Mouse (Mus musculus) limb, embryonic 14.5 days (tissue): ENCODE measurements around the gene Tubb4a. TPM values are rescaled to one million over a fixed set of nuclear protein-coding genes. Genes with fewer than 3 reads are reported as not detected.

ENCODE experiments used
- ATAC-seq: fragments of 200-750 bp; cut with Nextera tagmentation; 2 replicates; pipeline ENCODE4 v1.8.0; 2017; ENCODE audit warnings: low read depth, moderate number of reproducible peaks, moderate TSS enrichment; ENCODE audit not compliant: low FRiP score
- DNase-seq: peaks from one replicate; pipeline ENCODE4 v3.0.0-alpha.2; 2015; ENCODE audit warnings: low spot score
- H3K27ac ChIP-seq: fragments of 300-500 bp; sonication (generic); replicated peaks from 2 replicates; pipeline ENCODE4 v1.5.1; 2014; ENCODE audit warnings: low read depth, mild to moderate bottlenecking, low read length, moderate library complexity, mixed read lengths
- H3K27me3 ChIP-seq: fragments of 300-500 bp; sonication (generic); 2 replicates; pipeline ENCODE4 v1.6.1; 2014; ENCODE audit warnings: low read length, mixed read lengths; ENCODE audit not compliant: control insufficient read depth, insufficient read depth
- H3K36me3 ChIP-seq: fragments of 300-500 bp; sonication (generic); 2 replicates; pipeline ENCODE4 v1.6.1; 2014; ENCODE audit warnings: mild to moderate bottlenecking, low read length, moderate library complexity, mixed read lengths; ENCODE audit not compliant: control insufficient read depth, insufficient read depth
- H3K4me1 ChIP-seq: fragments of 300-500 bp; sonication (generic); 2 replicates; pipeline ENCODE4 v1.6.1; 2014; ENCODE audit warnings: antibody characterized with exemption, low read length, mixed read lengths; ENCODE audit not compliant: control insufficient read depth, insufficient read depth
- H3K4me2 ChIP-seq: fragments of 300-500 bp; sonication (generic); replicated peaks from 2 replicates; pipeline ENCODE4 v1.6.1; 2014; ENCODE audit warnings: low read depth, mild to moderate bottlenecking, low read length, moderate library complexity; ENCODE audit not compliant: severe bottlenecking
- H3K4me3 ChIP-seq: fragments of 300-500 bp; sonication (generic); replicated peaks from 2 replicates; pipeline ENCODE4 v1.5.1; 2014; ENCODE audit warnings: low read length
- H3K9ac ChIP-seq: fragments of 300-500 bp; sonication (generic); 2 replicates; pipeline ENCODE4 v1.6.1; 2014; ENCODE audit warnings: mild to moderate bottlenecking, low read depth, low read length, moderate library complexity; ENCODE audit not compliant: severe bottlenecking
- H3K9me3 ChIP-seq: fragments of 300-500 bp; sonication (generic); 2 replicates; pipeline ENCODE4 v1.6.1; 2016; ENCODE audit warnings: low read length; ENCODE audit not compliant: control insufficient read depth
- POLR2A ChIP-seq: fragments of 200-500 bp; IDR thresholded peaks from 2 replicates; pipeline ENCODE4 v1.8.0; 2012; ENCODE audit warnings: inconsistent platforms, mild to moderate bottlenecking, moderate library complexity, borderline replicate concordance; ENCODE audit not compliant: insufficient read depth, insufficient read length; ENCODE audit errors: extremely low read depth
- WGBS: fragments of 180-500 bp; shearing (Covaris S2); extraction: QIAGEN DNeasy Blood & Tissue Kit; methylation state at CpG from one replicate; pipeline ENCODE4 v1.1.7; 2014; 5-methylcytosine and 5-hydroxymethylcytosine counted together
- polyA plus RNA-seq, 2 experiments: library from polyadenylated mRNA; depleted of rRNA in 1 of 2; stranded (reverse) in 1 of 2; unstranded in 1 of 2; fragments of >200 nt; fragmentation: Nextera tagmentation in 1 of 2; extraction: Ambion mirVana in 1 of 2; gene quantifications; 2 replicates each; pipeline versions ENCODE4 v1.2.1 to v1.2.3; 2012 to 2014

The Tubb4a gene
- polyA plus RNA-seq, 2 experiments = 8.8 to 10.3 TPM

DNA sequence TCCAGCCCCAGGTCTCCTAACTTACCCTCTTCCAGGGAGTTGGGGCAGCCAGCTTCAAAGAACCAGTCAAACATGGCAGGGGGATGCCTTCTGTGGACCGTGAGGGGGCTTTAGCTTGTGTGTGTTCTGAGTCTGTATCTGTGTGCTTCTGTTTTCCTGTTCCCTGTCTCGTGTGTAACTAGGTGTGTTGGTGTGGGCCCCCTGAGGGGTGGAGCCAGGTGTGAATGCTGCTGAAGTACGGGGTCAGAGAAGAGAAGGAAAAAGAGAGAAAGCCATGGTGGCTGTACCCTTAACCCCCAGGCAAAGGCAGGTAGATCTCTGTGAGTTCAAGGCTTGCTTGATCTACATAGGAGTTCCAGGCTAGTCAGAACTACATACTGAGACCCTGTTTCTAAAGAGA lies 10.7 kb downstream of the Tubb4a start:
- no peak for ATAC-seq
- 36% methylated on average over 3 of the region's 3 CpGs for WGBS
- no peak for TF ChIP-seq POLR2A

DNA sequence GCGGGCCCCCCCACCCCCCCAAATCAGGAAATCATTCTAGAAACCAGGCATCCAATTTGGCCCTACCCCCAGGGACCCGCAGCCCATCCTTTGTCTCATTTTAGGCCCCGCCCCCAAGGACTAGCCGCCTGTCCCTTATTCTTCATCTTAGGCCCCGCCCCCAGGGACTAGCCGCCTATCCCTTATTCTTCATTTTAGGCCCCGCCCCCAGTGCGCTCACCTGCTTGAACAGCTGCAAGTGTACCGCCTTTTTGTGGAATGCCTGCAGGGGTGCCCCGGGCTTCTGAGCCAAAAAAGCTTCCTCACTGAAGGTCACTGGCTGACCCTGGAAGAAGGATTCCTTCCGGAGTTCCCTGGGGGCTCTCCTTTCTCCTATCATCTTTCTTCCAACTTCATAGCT lies 16.9 kb downstream of the Tubb4a start:
- no peaks in the 10 kb centered on the region for H3K4me1 ChIP-seq
- H3K27me3 ChIP-seq = 0 out of 2 replicates have a peak, but pooled peaks cover 4% of the 10 kb centered on the region
- TF ChIP-seq POLR2A = no peak
- no peak overlapping the region for H3K27ac ChIP-seq
- no peaks in the 10 kb centered on the region for H3K36me3 ChIP-seq
- no peak overlapping the region for H3K4me2 ChIP-seq
- DNase-seq = no peak
- H3K9ac ChIP-seq = no peak overlapping the region
- H3K9me3 ChIP-seq = no peaks in the 10 kb centered on the region
- no peak overlapping the region for H3K4me3 ChIP-seq
- ATAC-seq = no peak
- 7% methylated on average over 11 of the region's 11 CpGs for WGBS

More for the DNA sequence above, 10.7 kb downstream of the Tubb4a start:
- Histone ChIP-seq H3K36me3 (peaks cover 3% of the 10 kb centered on the region; the same call in 1 of the 2 replicates), H3K9me3 (no peaks in the 10 kb centered on the region), H3K9ac (no peak overlapping the region), H3K27ac (no peak overlapping the region), H3K27me3 (no peaks in the 10 kb centered on the region), H3K4me1 (no peaks in the 10 kb centered on the region), H3K4me2 (no peak overlapping the region), H3K4me3 (no peak overlapping the region)
- DNase-seq = no peak

- Histone ChIP-seq H3K36me3 (no peaks in the 10 kb centered on the region), H3K4me3 (no peak overlapping the region), H3K27me3 (peaks cover 4% of the 10 kb centered on the region; the same call in 1 of the 2 replicates), H3K4me2 (no peak overlapping the region), H3K27ac (no peak overlapping the region), H3K9me3 (no peaks in the 10 kb centered on the region), H3K4me1 (no peaks in the 10 kb centered on the region), H3K9ac (no peak overlapping the region)
- ATAC-seq (no peak), DNase-seq (no peak)
- WGBS = 10% methylated on average over 9 of the region's 9 CpGs
- TF ChIP-seq POLR2A = no peak
These were observed 17.3 kb downstream of the Tubb4a start for GRCm38 (mm10) chr17:57070272-57070671.

DNA sequence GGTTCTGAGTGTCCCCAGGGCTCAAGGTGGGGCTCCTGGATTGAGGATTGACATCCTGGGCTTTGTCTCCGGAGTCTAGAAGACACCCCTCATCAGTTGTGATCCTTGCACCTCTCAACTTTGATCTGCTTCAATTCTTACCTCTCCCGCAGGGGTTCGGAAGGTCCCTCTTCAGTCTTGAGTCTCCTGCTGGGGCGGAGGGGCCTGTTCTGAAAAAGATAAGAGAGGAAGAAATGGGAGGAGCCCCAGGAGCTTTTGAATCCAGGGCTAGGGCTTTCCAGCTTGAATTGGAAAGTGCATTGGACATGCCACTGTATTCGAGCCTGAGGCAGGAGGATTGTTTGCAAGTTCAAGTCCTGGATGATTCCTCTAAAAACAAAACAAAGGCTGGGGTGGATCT lies 20.7 kb downstream of the Tubb4a start:
- no peaks in the 10 kb centered on the region for H3K9me3 ChIP-seq
- ATAC-seq = no peak
- H3K27me3 ChIP-seq = peaks cover 26% of the 10 kb centered on the region
- no peak overlapping the region for H3K4me2 ChIP-seq
- no peak for TF ChIP-seq POLR2A
- H3K4me1 ChIP-seq = 0 out of 2 replicates have a peak, but pooled peaks cover 2% of the 10 kb centered on the region
- H3K36me3 ChIP-seq = no peaks in the 10 kb centered on the region
- no peak overlapping the region for H3K4me3 ChIP-seq
- H3K9ac ChIP-seq = no peak overlapping the region
- 71% methylated on average over 5 of the region's 5 CpGs for WGBS
- DNase-seq = no peak
- no peak overlapping the region for H3K27ac ChIP-seq

DNA sequence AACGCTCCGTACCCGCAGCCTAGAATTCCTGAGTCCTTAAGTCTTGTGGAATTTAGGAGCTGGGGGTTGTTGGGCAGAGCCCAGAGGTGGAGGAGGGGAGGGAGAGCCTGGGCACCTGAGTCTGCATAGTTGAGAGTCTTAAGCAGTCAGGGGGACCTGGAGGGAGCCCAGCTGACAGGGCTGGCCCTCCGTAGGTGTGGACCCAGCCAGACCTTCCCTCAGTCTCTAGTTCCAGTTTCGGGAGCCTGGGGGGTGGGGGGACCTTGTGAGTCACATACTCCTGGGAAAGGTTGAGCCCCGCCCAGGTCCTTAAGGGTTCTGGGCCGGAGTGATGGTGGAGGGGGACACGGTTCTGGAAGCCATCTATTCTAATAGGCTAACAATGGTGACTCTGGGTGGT lies 24.6 kb downstream of the Tubb4a start:
- TF ChIP-seq POLR2A = no peak
- Histone ChIP-seq H3K4me2 (no peak overlapping the region), H3K9ac (no peak overlapping the region), H3K36me3 (no peaks in the 10 kb centered on the region), H3K27me3 (peaks cover 37% of the 10 kb centered on the region), H3K27ac (no peak overlapping the region), H3K9me3 (no peaks in the 10 kb centered on the region), H3K4me3 (no peak overlapping the region), H3K4me1 (0 out of 2 replicates have a peak, but pooled peaks cover 10% of the 10 kb centered on the region)
- DNase-seq = no peak
- ATAC-seq = no peak
- 5% methylated on average over 8 of the region's 8 CpGs for WGBS

DNA sequence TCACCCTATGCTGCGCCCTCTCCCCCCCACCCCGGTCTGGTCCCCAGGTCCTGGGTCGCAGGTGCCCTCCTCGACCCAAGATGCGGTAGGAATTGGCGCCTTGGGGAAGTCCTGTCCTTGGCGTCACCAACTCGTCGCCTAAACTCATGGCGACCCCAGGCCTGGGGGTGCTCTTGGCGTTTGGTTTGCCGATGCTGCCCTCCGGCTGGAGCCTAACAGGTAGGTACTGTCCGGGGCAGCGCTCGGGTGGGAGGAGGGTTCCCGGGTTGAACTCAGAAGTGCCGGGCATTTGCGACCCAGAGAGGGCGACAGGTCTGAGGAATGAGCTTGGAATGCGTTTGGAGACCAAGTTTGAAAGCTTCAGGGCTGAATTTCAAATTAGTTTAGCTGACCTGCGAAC lies 25.0 kb downstream of the Tubb4a start:
- no peak overlapping the region for H3K27ac ChIP-seq
- peak overlapping the region; percentile 30; the same call in 1 of the 2 replicates for H3K4me2 ChIP-seq
- peaks cover 37% of the 10 kb centered on the region for H3K27me3 ChIP-seq
- WGBS = 1% methylated on average over 22 of the region's 22 CpGs
- no peak for TF ChIP-seq POLR2A
- no peaks in the 10 kb centered on the region for H3K36me3 ChIP-seq
- ATAC-seq = no peak
- no peaks in the 10 kb centered on the region for H3K9me3 ChIP-seq
- no peak for DNase-seq
- peak overlapping the region; percentile 16 for H3K4me3 ChIP-seq
- H3K4me1 ChIP-seq = 0 out of 2 replicates have a peak, but pooled peaks cover 10% of the 10 kb centered on the region
- H3K9ac ChIP-seq = no peak overlapping the region
